Mouse (Mus musculus): ENCODE data around the gene Rpl13. TPM values are rescaled to one million over a fixed set of nuclear protein-coding genes. Genes with fewer than 3 reads are reported as not detected.
A peak's percentile ranks its signal among the peaks of the same experiment; 100 is the strongest.

Rpl13 gene
- polyA plus RNA-seq, 1 experiment from 2014 or later: 1,444 TPM

- Histone ChIP-seq H3K4me1 (peaks cover 24% of the 10 kb centered on the region), H3K27ac (no peak overlapping the region), H3K9me3 (no peaks in the 10 kb centered on the region), H3K4me3 (no peak overlapping the region), H3K9ac (no peak overlapping the region), H3K4me2 (no peak overlapping the region), H3K27me3 (no peaks in the 10 kb centered on the region), H3K36me3 (no peaks in the 10 kb centered on the region)
- no peak for ATAC-seq (ENCODE audit: borderline replicate concordance, extremely low read depth, low FRiP score, low TSS enrichment)
- WGBS: 16% methylated on average over 7 of the region's 7 CpGs
These were observed 33.3 kb downstream of the Rpl13 start for GRCm38 (mm10) chr8:123135406-123135805.

GRCm38 (mm10) chr8:123135806-123136205 lies 33.7 kb downstream of the Rpl13 start:
- no peak overlapping the region for H3K27ac ChIP-seq
- H3K4me2 ChIP-seq: no peak overlapping the region
- 40% methylated on average over 9 of the region's 9 CpGs for WGBS
- H3K4me1 ChIP-seq: peaks cover 24% of the 10 kb centered on the region
- H3K4me3 ChIP-seq: no peak overlapping the region
- no peak overlapping the region for H3K9ac ChIP-seq
- H3K36me3 ChIP-seq: no peaks in the 10 kb centered on the region
- ATAC-seq (ENCODE audit: borderline replicate concordance, extremely low read depth, low FRiP score, low TSS enrichment): no peak
- H3K9me3 ChIP-seq: no peaks in the 10 kb centered on the region
- H3K27me3 ChIP-seq: no peaks in the 10 kb centered on the region

- H3K4me1 ChIP-seq: peaks cover 29% of the 10 kb centered on the region
- no peak for ATAC-seq (ENCODE audit: borderline replicate concordance, extremely low read depth, low FRiP score, low TSS enrichment)
- H3K9me3 ChIP-seq: no peaks in the 10 kb centered on the region
- no peak overlapping the region for H3K9ac ChIP-seq
- H3K4me2 ChIP-seq: no peak overlapping the region
- no peak overlapping the region for H3K27ac ChIP-seq
- WGBS: 64% methylated on average over 9 of the region's 9 CpGs
- no peaks in the 10 kb centered on the region for H3K27me3 ChIP-seq
- H3K4me3 ChIP-seq: no peak overlapping the region
- no peaks in the 10 kb centered on the region for H3K36me3 ChIP-seq
These were observed 34.1 kb downstream of the Rpl13 start for GRCm38 (mm10) chr8:123136287-123136686.

GRCm38 (mm10) chr8:123137645-123138077 lies 35.5 kb downstream of the Rpl13 start:
- ATAC-seq (ENCODE audit: borderline replicate concordance, extremely low read depth, low FRiP score, low TSS enrichment): peak; percentile 55
- no peak overlapping the region for H3K9ac ChIP-seq
- peaks cover 35% of the 10 kb centered on the region for H3K4me1 ChIP-seq
- WGBS: 15% methylated on average over 2 of the region's 2 CpGs
- peak overlapping the region; percentile 67 for H3K27ac ChIP-seq
- H3K27me3 ChIP-seq: no peaks in the 10 kb centered on the region
- no peaks in the 10 kb centered on the region for H3K36me3 ChIP-seq
- H3K9me3 ChIP-seq: no peaks in the 10 kb centered on the region
- no peak overlapping the region for H3K4me3 ChIP-seq
- H3K4me2 ChIP-seq: no peak overlapping the region

- H3K4me2 ChIP-seq: no peak overlapping the region
- H3K4me3 ChIP-seq: no peak overlapping the region
- ATAC-seq (ENCODE audit: borderline replicate concordance, extremely low read depth, low FRiP score, low TSS enrichment): no peak
- no peaks in the 10 kb centered on the region for H3K36me3 ChIP-seq
- H3K9me3 ChIP-seq: no peaks in the 10 kb centered on the region
- no peak overlapping the region for H3K27ac ChIP-seq
- peaks cover 37% of the 10 kb centered on the region for H3K4me1 ChIP-seq
- no peak overlapping the region for H3K9ac ChIP-seq
- 58% methylated on average over 4 of the region's 4 CpGs for WGBS
- no peaks in the 10 kb centered on the region for H3K27me3 ChIP-seq
These were observed 36.6 kb downstream of the Rpl13 start for GRCm38 (mm10) chr8:123138741-123139140.

GRCm38 (mm10) chr8:123141741-123142462 lies 39.8 kb downstream of the Rpl13 start:
- H3K27me3 ChIP-seq: no peaks in the 10 kb centered on the region
- no peak overlapping the region for H3K9ac ChIP-seq
- H3K9me3 ChIP-seq: no peaks in the 10 kb centered on the region
- 51% methylated on average over 14 of the region's 14 CpGs for WGBS
- no peak overlapping the region for H3K4me3 ChIP-seq
- ATAC-seq (ENCODE audit: borderline replicate concordance, extremely low read depth, low FRiP score, low TSS enrichment): peak; percentile 78
- no peaks in the 10 kb centered on the region for H3K36me3 ChIP-seq
- H3K4me1 ChIP-seq: peaks cover 36% of the 10 kb centered on the region
- peak overlapping the region; percentile 92 for H3K27ac ChIP-seq
- H3K4me2 ChIP-seq: peak overlapping the region; percentile 4; the same call in 1 of the 2 replicates

GRCm38 (mm10) chr8:123145279-123145678 lies 43.1 kb downstream of the Rpl13 start:
- Histone ChIP-seq H3K27ac (no peak overlapping the region), H3K9me3 (no peaks in the 10 kb centered on the region), H3K4me3 (no peak overlapping the region), H3K27me3 (no peaks in the 10 kb centered on the region), H3K4me2 (no peak overlapping the region), H3K4me1 (peaks cover 23% of the 10 kb centered on the region; the same call in 1 of the 2 replicates), H3K36me3 (no peaks in the 10 kb centered on the region), H3K9ac (no peak overlapping the region)
- no peak for ATAC-seq (ENCODE audit: borderline replicate concordance, extremely low read depth, low FRiP score, low TSS enrichment)
- 49% methylated on average over 6 of the region's 6 CpGs for WGBS

- ATAC-seq (ENCODE audit: borderline replicate concordance, extremely low read depth, low FRiP score, low TSS enrichment): no peak
- no peak overlapping the region for H3K4me2 ChIP-seq
- peak overlapping the region; percentile 77 for H3K27ac ChIP-seq
- H3K27me3 ChIP-seq: no peaks in the 10 kb centered on the region
- H3K36me3 ChIP-seq: no peaks in the 10 kb centered on the region
- peaks cover 27% of the 10 kb centered on the region for H3K4me1 ChIP-seq
- 42% methylated on average over 7 of the region's 7 CpGs for WGBS
- no peak overlapping the region for H3K9ac ChIP-seq
- H3K4me3 ChIP-seq: no peak overlapping the region
- no peaks in the 10 kb centered on the region for H3K9me3 ChIP-seq
These were observed 44.2 kb downstream of the Rpl13 start for GRCm38 (mm10) chr8:123146390-123146789.

- H3K4me2 ChIP-seq: no peak overlapping the region
- peak overlapping the region; percentile 82 for H3K27ac ChIP-seq
- H3K4me1 ChIP-seq: peaks cover 19% of the 10 kb centered on the region
- no peaks in the 10 kb centered on the region for H3K9me3 ChIP-seq
- WGBS: 29% methylated on average over 9 of the region's 9 CpGs
- H3K27me3 ChIP-seq: no peaks in the 10 kb centered on the region
- H3K4me3 ChIP-seq: no peak overlapping the region
- ATAC-seq (ENCODE audit: borderline replicate concordance, extremely low read depth, low FRiP score, low TSS enrichment): peak; percentile 65
- no peak overlapping the region for H3K9ac ChIP-seq
- no peaks in the 10 kb centered on the region for H3K36me3 ChIP-seq
These were observed 48.6 kb downstream of the Rpl13 start for GRCm38 (mm10) chr8:123150737-123151171.

Small RNA genes within 50 kb of the gene (microRNA-seq; reads per million reads assigned to microRNA genes)
- gene Mir7079 (0.74 reads per million), gene Mir7080 (not detected)

Other genes with a start within 250 kb of the Rpl13 start
- gene Ankrd11, start 60.1 kb upstream of the Rpl13 start, polyA plus RNA-seq (2015; fragmentation: Nextera tagmentation; extraction: Ambion mirVana): 56.8 and 59.6 TPM in 2 replicates
- gene Spg7, start 39.4 kb upstream of the Rpl13 start, polyA plus RNA-seq (2015; fragmentation: Nextera tagmentation; extraction: Ambion mirVana): 45.2 and 46.4 TPM in 2 replicates
- gene Cpne7, start 15.0 kb downstream of the Rpl13 start, polyA plus RNA-seq (2015; fragmentation: Nextera tagmentation; extraction: Ambion mirVana): 0.34 and 0.50 TPM in 2 replicates
- gene Sult5a1, start 56.0 kb downstream of the Rpl13 start, polyA plus RNA-seq (2015; fragmentation: Nextera tagmentation; extraction: Ambion mirVana): 16.8 and 16.9 TPM in 2 replicates
- gene Dpep1, start 83.9 kb downstream of the Rpl13 start, polyA plus RNA-seq (2015; fragmentation: Nextera tagmentation; extraction: Ambion mirVana): 4.5 and 6.1 TPM in 2 replicates
- gene Chmp1a, start 110.4 kb downstream of the Rpl13 start, polyA plus RNA-seq (2015; fragmentation: Nextera tagmentation; extraction: Ambion mirVana): 135 and 141 TPM in 2 replicates
- gene Spata33, start 110.5 kb downstream of the Rpl13 start, polyA plus RNA-seq (2015; fragmentation: Nextera tagmentation; extraction: Ambion mirVana): 4.9 and 5.5 TPM in 2 replicates
- 30.0 and 32.1 TPM in 2 replicates for gene Cdk10, start 122.5 kb downstream of the Rpl13 start, polyA plus RNA-seq (2015; fragmentation: Nextera tagmentation; extraction: Ambion mirVana)
- gene Spata2l, start 133.9 kb downstream of the Rpl13 start, polyA plus RNA-seq (2015; fragmentation: Nextera tagmentation; extraction: Ambion mirVana): 4.6 and 4.8 TPM in 2 replicates
- 19.4 and 21.6 TPM in 2 replicates for gene Zfp276, start 151.8 kb downstream of the Rpl13 start, polyA plus RNA-seq (2015; fragmentation: Nextera tagmentation; extraction: Ambion mirVana)
- gene Vps9d1, start 152.0 kb downstream of the Rpl13 start, polyA plus RNA-seq (2015; fragmentation: Nextera tagmentation; extraction: Ambion mirVana): 21.9 and 24.6 TPM in 2 replicates
- gene Fanca, start 216.2 kb downstream of the Rpl13 start, polyA plus RNA-seq (2015; fragmentation: Nextera tagmentation; extraction: Ambion mirVana): 29.0 and 30.0 TPM in 2 replicates
- gene Spire2, start 230.4 kb downstream of the Rpl13 start, polyA plus RNA-seq (2015; fragmentation: Nextera tagmentation; extraction: Ambion mirVana): 1.3 and 1.4 TPM in 2 replicates